Mouse (Mus musculus): Measurements from ENCODE around the gene Maged1.
"Not testable (repeated sequence)": the region's sequence is repeated elsewhere in the genome, so short reads cannot be mapped to it uniquely, and the experiment has no call there.

The Maged1 gene

DNA sequence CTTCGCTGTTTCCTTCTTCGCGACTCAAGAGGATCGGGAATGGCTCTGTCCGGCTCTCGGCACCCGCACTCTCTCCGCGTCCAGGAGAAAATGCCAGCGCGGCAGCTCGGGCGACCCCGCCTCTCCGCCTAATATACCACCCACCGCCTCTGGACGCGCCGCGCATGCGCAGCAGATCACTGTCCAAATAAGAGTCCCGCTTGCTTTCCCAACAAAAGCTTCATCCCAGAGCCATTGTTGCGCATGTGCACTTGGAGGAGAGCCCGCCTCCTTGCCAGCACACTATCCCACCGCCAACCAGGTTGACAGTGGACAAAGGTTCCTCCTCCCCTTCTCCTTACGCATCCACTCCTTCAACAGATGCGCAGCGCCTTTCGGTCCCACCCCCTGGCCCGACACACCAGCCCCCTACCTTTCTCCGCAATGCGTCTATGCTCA lies at the start of gene Maged1:
Gene Maged1, minus strand, starts transcription at position 226 of the 438 bp plus-strand sequence.
- peak; percentile 91 for DNase-seq (ENCODE audit: low spot score)

DNA sequence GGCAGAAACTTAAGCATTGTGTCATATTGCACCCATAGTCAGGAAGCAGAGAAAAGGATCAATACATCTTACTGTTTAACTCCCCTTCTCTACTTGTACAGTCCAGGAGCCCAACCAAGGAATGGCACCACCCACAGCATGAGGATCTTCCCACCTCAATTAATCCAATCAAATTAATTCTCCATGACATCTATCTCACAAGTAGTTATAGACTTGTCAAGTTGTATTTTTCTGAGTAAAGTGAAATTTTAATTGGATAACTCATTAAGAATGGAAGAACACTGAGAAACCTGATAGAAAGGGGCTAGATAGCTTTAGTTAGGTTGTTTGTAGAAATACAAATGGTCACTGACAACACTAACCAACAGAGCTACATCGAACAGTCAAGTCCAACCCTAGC lies 38.3 kb upstream of the Maged1 start:
- no peak for DNase-seq (ENCODE audit: low spot score)

DNA sequence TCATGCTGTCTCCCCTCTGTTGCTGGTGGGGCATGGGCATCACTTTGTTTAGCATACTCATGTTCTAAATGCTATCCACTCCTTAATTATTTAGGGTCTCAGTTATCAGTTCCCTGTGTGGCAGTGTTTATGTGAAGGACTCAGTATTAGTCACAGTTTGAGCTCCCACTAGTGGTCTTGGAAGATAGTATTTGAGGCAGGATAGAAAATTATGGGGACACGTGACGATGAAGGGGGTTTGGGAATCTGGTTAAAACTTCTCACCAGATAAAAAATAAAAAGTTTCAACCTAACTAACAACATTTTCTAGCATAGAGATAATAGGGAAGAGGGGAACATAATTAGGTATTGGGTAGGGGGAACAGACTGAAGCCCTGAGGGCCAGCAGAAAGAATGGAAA lies 22.8 kb upstream of the Maged1 start:
- no peak for DNase-seq (ENCODE audit: low spot score)

DNA sequence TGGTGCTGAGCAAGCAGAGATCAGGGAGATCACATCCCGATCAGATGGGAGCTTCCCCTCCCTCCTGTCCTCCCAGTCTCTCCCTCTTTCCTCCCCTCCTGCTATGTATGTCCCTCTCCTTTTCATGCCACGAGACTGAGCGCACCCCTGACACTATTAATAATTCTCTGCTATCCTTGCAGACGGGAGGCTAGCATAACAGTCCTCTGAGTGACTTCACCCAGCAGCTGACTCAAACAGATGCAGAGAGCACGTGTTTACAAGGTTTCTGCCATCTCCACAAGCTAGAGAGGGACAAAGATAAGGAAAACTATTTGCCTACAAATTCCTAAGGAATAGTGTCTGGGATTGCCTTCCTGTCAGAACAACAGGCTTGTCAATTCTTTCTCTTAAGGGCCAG lies 20.4 kb upstream of the Maged1 start:
- no peak for DNase-seq (ENCODE audit: low spot score)

DNA sequence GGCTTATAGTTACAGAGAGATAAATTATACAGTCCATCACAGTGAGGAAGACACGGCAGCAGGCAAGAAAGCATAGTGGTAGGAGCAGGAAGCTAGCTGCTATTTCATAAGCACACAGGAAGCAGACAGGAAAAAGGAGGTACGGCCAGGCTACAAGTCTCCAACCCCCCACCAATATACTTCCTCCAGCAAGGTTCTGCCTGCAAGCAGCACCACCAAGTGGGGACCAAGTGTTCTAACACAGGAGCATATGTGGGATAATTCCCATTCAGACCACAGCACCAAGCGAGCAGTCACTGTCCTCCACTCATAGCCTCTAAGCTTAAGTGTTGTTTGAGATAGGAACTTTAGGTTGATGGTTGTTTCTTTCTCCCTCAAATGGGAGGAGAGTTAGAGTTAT lies 6.3 kb upstream of the Maged1 start:
- DNase-seq (ENCODE audit: low spot score), result no peak

DNA sequence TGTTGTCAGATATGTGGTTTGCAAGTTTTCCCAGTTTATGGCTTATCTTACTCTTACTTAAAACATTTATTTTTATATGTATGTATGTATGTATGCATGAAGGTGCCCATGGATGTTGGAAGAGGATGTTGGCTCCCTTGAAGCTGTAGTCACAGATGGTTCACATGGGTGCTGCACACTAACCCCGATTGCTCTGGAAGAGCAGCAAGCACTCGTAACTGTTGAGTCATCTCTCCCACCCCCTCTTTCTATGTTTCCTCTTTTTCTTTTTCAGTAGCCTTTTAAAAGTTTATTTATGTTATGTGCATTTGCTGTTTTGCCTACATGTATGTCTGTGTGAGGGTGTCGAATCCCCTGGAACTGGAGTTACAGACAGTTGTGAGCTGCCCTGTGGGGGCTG lies 4.0 kb upstream of the Maged1 start:
- DNase-seq (ENCODE audit: low spot score), result no peak

DNA sequence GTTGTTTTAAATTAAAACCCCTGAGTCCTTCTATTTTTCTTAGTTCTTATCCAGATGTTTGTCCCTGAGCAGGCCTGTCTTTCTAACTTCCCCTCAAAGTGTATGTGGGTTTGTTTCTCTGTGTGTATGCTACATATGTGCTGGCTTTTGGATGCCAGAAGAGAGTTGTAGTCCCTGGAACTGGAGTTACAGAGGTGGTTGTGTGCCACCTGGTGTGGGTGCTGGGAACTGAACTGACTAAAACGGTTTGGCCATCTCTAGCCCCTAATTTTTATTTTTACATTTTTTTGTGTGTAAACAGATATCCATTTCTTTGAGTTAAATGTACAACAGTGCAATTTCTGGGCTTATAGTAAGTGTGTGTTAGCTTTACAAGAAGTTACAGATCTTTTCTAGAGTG lies 3.0 kb upstream of the Maged1 start:
- DNase-seq (ENCODE audit: low spot score), result peak; percentile 24

DNA sequence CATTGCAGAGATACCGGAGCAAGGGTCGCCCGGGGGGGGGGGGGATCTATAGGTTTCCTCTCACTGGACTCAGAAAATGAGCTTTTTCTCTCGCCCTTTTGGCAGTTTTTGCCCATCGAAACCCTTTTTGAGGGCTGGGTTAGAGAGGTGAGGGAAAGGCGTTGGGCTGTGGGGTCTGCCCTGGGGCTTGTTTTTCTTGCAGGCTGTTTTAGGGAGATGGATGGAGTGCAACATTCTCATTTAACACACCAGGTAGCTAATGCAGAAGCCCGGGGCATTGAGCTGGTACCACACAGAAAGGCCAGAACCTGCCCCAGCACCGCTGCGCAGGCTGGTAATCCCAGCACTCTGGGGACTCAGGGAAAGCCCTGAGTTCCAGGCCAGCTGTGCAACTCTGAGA lies 593 bp upstream of the Maged1 start:
- no peak for DNase-seq (ENCODE audit: low spot score)

DNA sequence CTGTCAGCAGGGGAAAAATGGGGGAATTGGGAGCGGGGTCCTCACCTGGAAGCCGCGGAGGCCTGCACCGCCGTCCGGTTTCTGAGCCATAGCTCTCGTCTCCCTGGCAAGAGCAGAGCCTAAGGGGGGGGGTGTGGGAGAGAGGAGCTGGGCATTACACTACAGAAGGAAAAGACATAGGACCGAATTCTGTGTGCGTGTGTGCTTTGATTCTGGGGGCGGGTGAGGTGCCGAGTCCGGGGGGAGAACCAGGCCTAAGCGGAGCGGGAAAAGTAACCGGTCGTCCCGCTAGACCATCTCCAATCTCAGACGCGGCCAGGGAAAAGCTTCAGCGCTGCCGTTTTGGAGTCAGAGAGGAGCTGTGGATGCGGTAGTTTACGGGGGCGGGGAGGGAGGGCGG lies 737 bp downstream of the Maged1 start:
- no peak for DNase-seq (ENCODE audit: low spot score)

DNA sequence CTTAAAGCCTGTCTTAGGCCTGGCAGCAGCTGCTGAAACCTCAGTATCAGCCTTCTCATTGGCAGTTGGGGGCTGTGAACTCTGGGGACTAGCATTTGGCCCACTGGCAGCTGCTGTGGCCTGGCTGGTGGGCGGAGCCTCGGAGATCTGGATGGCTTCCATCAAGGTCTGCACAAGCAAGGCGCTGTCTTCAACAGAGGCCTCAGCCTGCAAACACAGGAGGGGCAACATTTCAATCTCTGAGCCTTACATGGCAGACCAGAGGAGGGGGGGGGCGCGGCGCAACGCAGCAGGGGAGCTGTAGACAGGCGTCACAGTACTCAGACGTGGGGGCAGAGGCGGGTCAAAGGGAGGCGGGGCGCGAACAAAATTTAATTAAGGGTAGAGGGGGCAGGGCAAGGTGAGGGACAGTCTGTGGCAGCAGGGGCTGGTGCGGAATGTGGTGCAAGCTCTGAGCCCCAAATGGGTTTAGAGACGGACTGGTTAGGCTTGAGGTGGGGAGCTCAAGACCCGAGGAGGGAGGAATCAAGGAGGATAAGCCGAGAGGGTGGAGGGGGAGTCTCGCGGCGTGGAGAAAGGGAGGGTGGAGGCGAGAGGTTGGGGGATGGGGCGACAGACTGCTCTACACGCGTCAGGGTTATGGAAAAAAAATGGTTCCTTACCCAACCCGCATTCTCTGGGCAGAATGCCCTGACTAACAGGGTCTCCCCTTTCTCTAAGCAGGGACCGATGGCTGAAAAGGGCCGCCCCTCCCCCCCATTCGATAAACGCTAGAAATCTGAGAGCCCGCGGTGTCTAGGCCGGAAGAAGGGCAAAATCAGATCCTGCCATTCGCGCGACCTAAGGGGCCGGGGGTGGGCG lies 1.4 kb downstream of the Maged1 start:
- peak; percentile 51 for DNase-seq (ENCODE audit: low spot score)

DNA sequence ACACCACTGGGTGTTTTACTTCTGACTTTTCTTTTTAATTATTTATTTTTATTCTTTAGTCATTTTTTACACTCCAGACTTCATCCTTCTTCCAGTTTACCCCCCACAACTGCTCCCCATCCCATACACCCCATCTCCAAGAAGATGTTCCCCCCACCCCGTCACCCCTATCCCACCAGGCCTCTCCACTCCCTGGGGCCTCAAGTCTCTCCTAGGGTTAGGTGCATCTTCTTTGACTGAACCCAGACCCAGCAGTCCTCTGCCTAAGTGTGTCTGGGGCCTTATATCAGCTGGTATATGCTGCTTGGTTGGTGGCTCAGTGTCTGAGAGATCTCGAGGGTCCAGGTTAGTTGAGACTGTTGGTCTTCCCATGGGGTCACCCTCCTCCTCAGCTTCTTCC lies 7.6 kb downstream of the Maged1 start:
- DNase-seq (ENCODE audit: low spot score), result no peak

DNA sequence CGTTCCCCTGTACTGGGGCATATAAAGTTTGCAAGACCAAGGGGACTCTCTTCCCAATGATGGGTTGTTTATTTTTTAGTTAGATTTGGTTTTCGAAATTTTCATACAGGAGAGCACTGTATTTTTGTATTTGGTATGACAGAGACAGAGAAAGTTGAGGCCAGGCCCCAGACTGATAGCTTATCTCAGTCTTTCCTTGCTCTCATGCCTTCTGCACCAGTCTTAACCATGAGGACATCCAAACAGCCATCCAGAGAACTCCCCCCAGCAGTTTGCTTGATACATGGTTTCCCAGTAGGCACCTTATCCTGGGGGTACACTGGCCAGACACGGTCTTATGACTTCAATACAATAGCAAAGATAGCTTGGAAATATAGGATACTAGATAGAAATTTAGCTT lies 11.6 kb downstream of the Maged1 start:
- no peak for DNase-seq (ENCODE audit: low spot score)

DNA sequence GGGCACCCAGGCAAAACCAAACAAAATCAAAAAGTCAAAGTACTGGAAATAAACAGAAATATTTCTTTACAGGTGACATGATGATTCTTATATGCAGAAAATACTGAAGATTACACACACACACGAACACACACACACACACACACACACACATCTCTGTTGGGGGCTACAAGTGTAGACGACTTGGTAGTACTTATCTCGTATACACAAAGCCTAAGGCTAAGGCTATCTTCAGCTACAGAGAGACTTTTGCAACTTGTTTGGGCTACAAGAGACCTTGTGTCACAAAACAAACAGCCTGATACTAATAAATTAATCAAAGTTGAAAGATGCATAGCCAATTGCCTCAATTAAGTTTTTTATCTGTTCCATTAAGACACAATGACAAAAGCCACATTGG lies 19.8 kb downstream of the Maged1 start:
- DNase-seq (ENCODE audit: low spot score), result no peak

DNA sequence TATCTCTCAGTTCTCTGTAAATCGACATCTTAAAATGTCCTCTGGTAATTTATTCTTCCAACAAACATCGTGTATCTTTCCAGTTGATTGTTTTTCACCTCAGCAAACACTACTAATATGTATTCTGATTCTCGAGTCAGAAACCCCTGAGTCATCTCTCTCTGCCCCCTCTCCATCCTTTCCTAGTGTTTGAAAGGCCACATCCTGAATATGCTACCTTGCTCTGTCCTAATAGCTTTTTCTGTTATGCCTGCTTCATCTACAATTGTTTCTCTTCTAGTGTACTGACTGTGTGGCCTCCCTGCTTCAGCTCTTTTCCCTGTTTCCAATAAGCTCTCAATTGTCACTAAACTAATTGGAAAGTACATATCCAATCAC lies 33.5 kb downstream of the Maged1 start:
- no peak for DNase-seq (ENCODE audit: low spot score)

DNA sequence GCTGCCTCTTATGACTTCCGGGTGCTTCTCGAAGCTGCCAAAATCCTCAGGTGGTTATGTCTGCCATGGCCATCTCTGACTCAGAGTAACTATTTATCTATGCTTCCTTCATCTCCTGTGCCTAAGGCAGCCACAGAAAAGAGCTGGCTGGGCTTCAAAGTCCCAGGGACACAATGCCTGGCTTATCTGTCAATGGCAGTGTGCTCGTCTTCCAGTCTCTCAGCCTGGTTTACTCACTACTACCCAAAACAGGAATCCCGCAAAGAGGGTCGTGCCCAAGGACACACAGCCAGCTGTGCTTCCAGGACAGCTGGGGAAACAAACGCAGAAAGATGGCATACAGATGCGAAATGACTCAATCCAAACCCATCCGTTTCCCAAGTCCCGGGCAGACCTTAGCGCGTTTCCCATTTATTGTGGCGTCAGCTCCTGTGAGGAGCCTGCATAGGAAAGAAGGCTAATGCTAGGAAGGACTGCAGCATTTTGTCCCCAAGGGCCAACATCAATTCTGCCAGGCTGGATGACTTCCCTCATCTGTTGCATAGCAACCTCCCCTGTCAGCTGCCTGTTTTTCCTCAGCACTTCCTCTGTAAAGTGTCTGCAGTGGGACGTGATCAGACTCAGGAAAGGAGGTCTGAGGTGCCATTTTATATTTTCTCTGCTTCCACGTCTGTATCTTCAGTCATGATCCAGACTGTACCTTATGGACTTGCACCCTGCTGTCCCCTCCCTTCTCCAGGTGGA lies 34.1 kb downstream of the Maged1 start:
- not testable (repeated sequence) for DNase-seq (ENCODE audit: low spot score)

DNA sequence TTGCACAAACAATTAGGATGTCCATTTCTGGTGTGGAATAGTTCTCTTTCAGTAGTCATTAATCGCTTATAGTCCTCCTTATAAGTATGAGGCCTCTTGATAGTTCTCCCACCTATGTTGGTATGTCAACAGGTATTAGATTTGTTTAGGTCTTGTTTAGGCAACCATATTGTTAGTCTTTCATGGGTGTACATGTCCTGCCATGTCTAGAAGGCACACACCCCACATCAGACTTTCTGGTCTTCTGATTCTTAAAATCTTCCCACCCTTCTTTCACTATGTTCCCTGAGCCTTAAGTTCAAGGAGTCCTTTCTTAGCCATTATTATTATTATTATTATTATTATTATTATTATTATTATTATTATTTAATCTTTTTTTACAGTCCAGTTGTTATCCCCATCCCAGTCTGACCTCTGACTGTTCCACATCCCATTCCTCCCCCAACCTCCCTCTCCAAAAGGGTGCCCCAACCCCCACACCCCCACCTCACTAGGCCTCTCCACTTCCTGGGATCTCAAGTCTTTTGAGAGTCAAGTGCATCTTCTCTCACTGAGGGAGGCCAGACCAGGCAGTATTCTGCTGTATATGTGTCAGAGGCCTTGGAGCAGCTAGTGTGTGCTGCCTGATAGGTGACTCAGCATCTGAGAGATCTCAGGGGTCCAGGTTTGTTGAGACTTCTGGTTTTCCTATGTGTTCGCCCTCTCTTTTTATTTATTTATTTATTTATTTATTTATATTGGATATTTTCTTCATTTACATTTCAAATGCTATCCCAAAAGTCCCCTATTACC lies 55.7 kb downstream of the Maged1 start:
- no peak for DNase-seq (ENCODE audit: low spot score)

All from urinary bladder, postnatal 14 days (tissue).